Mouse (Mus musculus) gonadal fat pad, adult 2 months (tissue): Measurements from ENCODE around the gene Selenow. TPM values are rescaled to one million over a fixed set of nuclear protein-coding genes. Genes with fewer than 3 reads are reported as not detected.
A peak's percentile ranks its signal among the peaks of the same experiment; 100 is the strongest.
"Not testable (repeated sequence)": the region's sequence is repeated elsewhere in the genome, so short reads cannot be mapped to it uniquely, and the experiment has no call there.

ENCODE experiments used
- DNase-seq: peaks from one replicate; pipeline ENCODE4 v3.0.0-alpha.2; 2012; ENCODE audit warnings: low read depth
- polyA plus RNA-seq: library from polyadenylated mRNA; depleted of rRNA; stranded (reverse); fragments of >200 nt; gene quantifications from 2 replicates; pipeline ENCODE4 v1.2.3, GENCODE M21; 2012

Gene Selenow
- polyA plus RNA-seq, 1 experiment: 392 TPM

GRCm38 (mm10) chr7:15945721-15946536 lies 23.7 kb upstream of the Selenow start, which contains the start of gene Nop53:
Gene Nop53, minus strand, starts transcription at chr7:15946074.
- DNase-seq: peak; percentile 88

- DNase-seq: no peak
Observed at GRCm38 (mm10) chr7:15945211-15945610, 23.0 kb upstream of the Selenow start.

- DNase-seq: peak; percentile 81
Observed at GRCm38 (mm10) chr7:15944311-15944710, 22.1 kb upstream of the Selenow start.

DNA sequence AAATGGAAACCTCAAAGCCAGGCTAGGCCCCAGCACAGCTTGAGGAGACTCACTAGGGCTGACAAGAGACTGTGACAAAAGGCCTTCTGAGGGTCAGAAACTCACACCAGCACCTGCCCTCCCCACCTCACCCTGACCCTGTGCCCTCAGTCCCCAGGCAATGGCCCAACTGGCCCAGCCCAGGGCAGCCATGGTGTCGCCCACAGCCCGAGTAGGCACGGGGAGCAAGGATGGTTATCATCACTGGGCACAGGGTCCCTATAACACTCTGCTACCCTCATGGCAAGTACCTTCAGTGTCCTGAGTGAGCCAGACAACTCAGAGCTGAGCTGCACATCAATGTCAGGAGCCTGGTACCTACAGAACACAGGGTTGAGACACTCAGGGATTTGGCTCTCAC lies 16.4 kb upstream of the Selenow start:
- DNase-seq: no peak

- DNase-seq: no peak
Observed at GRCm38 (mm10) chr7:15937491-15937890, 15.3 kb upstream of the Selenow start.

DNA sequence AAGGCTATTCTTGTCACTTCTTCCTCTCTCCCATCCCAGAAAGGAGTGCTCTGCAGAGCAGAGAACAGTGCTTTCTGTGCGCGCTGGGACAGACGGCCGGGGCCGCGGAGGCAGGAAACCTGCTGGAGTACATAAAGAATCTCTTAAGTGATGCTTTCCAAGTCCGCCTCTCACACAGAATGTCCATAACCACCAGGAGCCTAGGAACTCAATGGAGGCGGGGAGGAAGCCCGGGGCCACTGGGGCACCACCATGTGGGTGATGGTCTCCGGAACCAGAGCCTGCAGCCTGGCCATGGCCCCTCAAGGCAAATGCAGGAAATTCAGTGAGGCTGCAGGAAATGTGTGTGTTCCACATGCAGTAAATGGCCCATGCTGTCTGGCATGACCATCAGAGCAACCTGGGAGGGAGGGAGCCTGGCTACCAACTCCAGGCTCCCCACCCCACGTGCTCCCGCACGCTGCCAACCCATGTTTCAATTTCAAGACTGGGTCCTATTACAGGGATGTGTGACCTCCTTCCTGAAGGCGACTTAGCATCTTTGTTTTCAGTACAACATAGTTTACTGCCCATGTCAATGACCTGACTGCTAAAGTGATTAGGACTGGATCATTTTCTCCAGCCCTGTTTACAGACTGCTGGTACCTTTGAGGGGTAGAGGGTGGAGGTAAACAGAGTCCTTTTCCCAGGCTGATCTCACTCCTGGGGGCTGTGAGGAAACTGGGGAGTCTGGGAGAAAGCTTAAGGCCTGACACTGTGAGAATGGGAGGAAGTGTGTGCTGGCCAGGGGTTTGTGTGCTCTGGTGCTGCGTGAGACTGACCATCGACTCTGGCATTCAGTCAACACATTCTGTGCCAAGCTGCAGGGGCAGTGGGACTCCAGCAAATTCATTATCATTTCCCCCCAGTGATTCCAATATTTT lies 11.5 kb upstream of the Selenow start:
- no peak for DNase-seq

DNA sequence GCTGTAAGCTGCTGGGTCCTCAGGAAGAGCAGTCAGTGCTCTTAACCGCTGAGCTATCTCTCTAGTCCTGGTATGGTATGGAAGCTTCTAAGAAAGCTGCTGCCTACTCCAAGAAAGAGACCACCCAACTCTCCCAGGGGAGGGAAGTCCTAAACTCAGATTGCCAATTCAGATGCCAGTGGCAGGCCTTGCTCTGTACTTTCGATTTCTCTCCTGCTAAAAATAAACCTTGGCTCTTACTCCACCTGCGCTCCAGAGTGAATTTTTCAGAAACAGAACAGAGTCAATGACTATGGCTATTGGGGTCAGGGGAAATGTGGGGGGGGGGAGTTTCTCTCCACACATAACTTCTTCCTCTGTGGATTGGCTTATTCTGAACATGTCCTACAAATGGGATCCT lies 9.4 kb upstream of the Selenow start:
- no peak for DNase-seq

- DNase-seq: no peak
Observed at GRCm38 (mm10) chr7:15930543-15930942, 8.3 kb upstream of the Selenow start.

- DNase-seq: no peak
Observed at GRCm38 (mm10) chr7:15929910-15930309, 7.7 kb upstream of the Selenow start.

DNA sequence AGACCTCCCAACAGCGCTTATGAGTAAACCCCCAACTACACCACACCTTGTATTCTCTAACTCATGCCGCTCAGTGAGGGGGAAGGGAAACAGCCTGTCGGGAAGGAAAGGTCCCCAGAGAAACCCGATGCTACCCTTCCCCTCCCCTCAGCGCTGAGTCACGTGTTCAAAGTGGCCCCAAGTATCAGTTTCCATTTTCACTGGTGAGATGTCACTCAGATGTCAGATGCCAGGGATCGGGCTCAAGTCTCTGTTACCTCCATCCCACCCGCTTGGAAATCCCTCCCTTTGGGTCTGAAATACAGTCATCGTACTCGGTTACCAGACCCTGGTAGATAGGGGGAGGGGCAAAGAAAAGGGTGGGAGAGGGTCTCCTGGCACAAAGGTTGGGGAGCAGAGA lies 406 bp downstream of the Selenow start:
- no peak for DNase-seq

GRCm38 (mm10) chr7:15920645-15921190 lies 1.5 kb downstream of the Selenow start:
- no peak for DNase-seq

DNA sequence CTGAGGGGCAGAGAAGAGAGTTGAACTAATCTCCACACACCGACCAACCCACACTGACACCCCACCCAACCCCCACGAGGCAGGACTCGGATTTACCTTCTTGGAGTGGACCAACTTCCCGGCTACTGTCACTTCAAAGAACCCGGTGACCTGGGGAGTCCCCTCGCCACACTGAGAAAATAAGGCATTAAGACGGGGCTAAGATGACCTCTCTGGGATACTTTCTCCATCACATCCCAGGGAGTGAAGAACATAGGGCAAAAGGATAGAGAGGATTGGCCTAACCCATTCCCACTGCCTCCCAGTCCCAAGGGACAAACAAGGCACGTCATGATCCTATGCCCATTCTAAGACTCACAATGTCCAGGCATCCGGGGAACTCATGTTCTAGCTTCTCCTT lies 2.3 kb downstream of the Selenow start:
- DNase-seq: no peak

DNA sequence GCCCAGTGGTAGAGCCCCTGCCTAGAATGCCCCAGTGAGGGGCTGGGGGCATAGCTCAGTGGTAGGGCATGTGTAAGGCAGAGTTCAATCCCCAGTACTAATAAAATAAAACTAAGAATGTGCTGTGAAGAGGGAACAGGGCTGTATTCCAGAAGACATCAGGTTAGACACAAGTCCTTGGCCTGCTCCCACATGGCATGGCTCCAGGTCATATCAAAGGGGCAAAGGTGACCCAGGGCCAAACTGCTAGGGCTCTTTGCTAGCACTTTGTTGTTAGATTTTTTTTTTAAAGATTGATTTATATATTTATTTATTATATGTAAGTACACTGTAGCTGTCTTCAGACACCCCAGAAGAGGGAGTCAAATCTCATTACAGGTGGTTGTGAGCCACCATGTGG lies 3.8 kb downstream of the Selenow start:
- no peak for DNase-seq

GRCm38 (mm10) chr7:15916996-15917395 lies 5.2 kb downstream of the Selenow start:
- DNase-seq: no peak

DNA sequence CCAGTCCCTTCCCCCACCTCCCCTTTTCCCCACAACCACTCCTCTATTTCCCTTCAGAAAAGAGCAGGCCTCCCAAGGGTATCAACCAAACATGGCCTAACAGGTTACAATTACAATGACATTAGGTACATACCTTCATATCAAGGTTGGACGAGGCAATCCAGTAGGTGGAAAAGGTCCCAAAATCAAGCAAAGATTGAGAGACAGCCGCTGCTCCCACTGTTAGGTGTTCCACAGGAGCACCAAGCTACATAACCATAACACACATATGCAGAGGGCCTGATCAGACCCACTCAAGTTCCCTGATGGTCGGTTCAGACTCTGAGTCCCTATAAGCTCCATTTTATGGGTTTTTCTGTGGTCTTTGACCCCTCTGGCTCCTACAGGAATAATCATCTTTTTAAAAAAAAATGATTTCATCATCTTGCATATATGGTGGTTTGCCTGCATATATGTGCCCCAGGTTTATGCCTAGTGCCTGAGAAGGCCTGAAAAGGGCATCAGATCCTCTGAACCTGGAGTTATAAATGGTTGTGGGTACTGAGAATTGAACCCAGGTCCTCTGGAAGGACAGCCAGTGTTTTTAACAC lies 6.0 kb downstream of the Selenow start:
- DNase-seq: no peak

- DNase-seq: not testable (repeated sequence)
Observed at GRCm38 (mm10) chr7:15915695-15916094, 6.5 kb downstream of the Selenow start.

- no peak for DNase-seq
Observed at GRCm38 (mm10) chr7:15914751-15915150, 7.5 kb downstream of the Selenow start.

GRCm38 (mm10) chr7:15914252-15914651 lies 8.0 kb downstream of the Selenow start:
- no peak for DNase-seq

DNA sequence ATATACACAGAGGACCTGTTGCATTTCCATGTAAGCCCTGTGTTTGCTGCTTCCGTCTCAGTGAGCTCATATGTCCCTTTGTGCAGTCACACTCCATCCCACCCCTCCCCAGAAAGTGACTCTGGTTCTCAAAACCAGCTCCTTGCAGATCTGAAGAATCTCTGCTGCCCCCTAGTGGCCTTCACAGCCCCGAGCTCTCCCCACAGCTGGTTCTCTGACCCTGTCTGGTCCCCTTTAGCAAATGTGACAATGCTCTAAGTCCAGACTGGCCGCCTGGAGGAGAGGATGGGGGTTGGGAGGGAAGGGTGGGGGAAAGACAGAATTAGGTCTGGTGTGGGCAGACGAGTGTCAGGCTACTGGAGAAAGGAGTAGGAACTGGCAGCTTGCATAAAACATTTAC lies 10.0 kb downstream of the Selenow start:
- no peak for DNase-seq

DNA sequence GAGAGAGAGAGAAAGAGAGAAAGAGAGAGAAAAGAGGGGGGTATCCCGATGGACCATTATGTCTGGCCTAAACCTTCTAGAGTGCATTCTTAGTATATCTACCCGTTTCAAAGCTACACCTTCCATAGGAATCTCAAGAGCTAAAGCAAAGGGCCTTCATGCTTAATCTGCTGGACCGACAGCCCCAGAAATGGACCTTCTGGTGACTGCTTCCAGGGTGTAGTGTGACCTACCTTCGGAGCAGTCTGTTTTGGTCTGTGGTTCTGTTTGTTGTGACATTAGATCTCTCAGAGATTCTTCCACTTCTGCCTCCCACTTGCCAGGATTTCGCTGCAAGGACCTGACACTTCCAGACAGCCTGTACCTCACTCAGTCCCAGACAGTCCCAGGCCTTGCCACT lies 11.7 kb downstream of the Selenow start:
- DNase-seq: no peak

DNA sequence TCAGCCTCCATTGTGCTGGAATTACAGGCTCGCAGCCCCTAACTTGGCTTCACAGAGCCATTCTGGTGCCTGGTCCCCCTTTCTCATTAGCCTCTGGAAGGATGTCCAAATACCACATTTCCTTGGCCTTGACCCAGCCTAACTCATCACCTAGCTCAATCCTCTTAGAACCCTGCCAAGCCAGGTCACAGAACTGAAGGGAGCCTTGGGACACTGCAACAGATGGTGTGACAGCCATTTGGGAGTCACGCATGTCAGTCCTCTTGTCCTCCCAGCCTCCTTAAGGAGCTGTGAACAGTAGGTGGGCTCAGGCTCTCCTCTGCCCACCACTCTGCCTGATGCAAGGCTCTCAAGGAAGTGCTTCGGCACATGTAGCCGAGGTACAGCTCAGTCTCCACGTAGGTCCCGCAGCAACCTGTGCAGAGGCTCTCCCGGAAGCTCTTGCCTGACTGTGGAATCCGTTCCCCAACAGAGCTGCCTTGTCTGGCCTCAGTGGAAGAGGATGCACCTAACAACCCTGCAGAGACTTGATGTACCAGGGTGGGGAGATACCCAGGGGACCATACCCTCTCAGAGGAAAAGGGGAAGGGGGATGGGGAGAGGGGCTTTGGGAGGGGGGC lies 14.1 kb downstream of the Selenow start:
- DNase-seq: no peak

DNA sequence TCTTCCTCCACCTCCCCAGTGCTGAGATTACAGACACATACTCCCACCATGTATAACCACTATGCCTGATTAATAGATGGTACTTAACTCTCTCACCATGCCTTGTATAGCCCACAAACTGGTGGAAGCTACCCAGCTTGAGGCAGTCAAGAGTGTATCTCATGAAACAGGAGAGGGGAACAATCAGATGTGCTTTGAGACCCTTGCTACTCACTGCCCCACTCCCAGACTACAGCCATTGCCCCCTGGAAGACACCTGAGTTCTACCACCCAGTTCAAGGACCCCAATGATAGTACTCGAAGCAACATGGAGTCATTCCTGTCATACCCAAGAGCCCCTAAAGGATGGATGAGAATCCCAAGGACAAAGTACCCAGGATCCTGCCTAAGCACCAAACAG lies 15.6 kb downstream of the Selenow start:
- no peak for DNase-seq
